Mouse (Mus musculus): ENCODE measurements at regions not wholly inside any gene's neighbourhood (a gene's known extent, or its start where the extent isn't known, plus 50 kb on each side); places are given as distances from the start of the nearest gene placed in this dataset.

DNA sequence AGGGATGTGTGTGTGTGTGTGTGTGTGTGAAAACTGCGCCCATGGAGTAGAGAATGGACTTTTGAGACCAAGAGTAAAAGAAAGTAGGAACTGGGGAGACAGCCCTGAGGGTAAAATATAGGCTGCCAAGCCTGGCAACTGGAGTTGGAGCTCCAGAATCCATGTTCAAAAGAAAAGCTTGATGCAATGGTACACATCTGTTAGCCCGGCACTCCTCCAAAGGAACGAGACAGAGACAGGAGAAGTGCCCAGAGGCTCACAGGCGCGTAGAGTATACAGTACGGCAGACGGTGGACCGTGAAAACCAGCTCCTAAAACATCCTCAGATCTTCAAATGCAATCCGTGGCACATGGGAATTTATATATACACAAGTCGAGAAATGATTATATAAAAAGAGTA, 116.4 kb downstream of the Zfp281 start:
- no peaks in the 10 kb centered on the region for H3K27me3 ChIP-seq (replicated peaks)
- in situ Hi-C loops (cut with MboI; ENCODE audit: low pct_ligation_motif_present, low pct_unique_long_range_greater_than_20kb, low sequenced_read_pairs), result loop anchor here (5.0 kb wide), 1 partner anchor 189 kb away; no protein-coding TSS in a partner anchor
- no peaks in the 10 kb centered on the region for H3K36me3 ChIP-seq (replicated peaks in 1 of 2; ENCODE audit: control insufficient read depth in 1 of 2, insufficient read depth in 1 of 2, low read length in 1 of 2)
- H3K4me2 ChIP-seq (ENCODE audit: insufficient read depth, low read depth, poor library complexity, severe bottlenecking), result no peak overlapping the region
- H3K9ac ChIP-seq (ENCODE audit: insufficient read depth, low read depth), result no peak overlapping the region
- H3K79me2 ChIP-seq (replicated peaks; ENCODE audit: control insufficient read depth, extremely low read depth, insufficient read depth, poor library complexity, severe bottlenecking), result no peaks in the 10 kb centered on the region
- H3K9me3 ChIP-seq (replicated peaks; ENCODE audit: low read length), result no peaks in the 10 kb centered on the region
- no peak overlapping the region for H3K4me3 ChIP-seq (replicated peaks in 1 of 3; ENCODE audit: low read depth in 2 of 3, low read length in 2 of 3, poor library complexity in 1 of 3)
- H3K27ac ChIP-seq (ENCODE audit: insufficient read depth, low read depth), result no peak overlapping the region
- TF ChIP-seq ELF1 (IDR thresholded peaks at IDR 0.05; ENCODE audit: low read depth, low read length) (no peak), NELFE (IDR thresholded peaks at IDR 0.05; ENCODE audit: low read depth, low read length) (no peak), ZKSCAN1 (IDR thresholded peaks at IDR 0.05; ENCODE audit: borderline replicate concordance, low read depth, low read length) (no peak), TCF12 (IDR thresholded peaks at IDR 0.05; ENCODE audit: low read depth, low read length) (no peak), ZNF384 (IDR thresholded peaks at IDR 0.05; ENCODE audit: low read depth, low read length) (no peak), SIN3A (IDR thresholded peaks at IDR 0.05; ENCODE audit: low read length) (no peak), NRF1 (IDR thresholded peaks at IDR 0.05; ENCODE audit: low read depth, low read length) (no peak), KAT2A (IDR thresholded peaks at IDR 0.05; ENCODE audit: insufficient replicate concordance, low read length) (no peak), EP300 (IDR thresholded peaks at IDR 0.05; ENCODE audit: low read length) (no peak), RCOR1 (conservative IDR thresholded peaks at IDR 0.05; ENCODE audit: low read depth, low read length) (no peak), USF2 (conservative IDR thresholded peaks at IDR 0.05; ENCODE audit: low read depth, low read length) (no peak), MYC (IDR thresholded peaks at IDR 0.05; ENCODE audit: low read depth, low read length) (no peak), IRF4 (IDR thresholded peaks at IDR 0.05; ENCODE audit: low read depth, low read length) (no peak), MXI1 (IDR thresholded peaks at IDR 0.05; ENCODE audit: low read depth, low read length) (no peak), PAX5 (IDR thresholded peaks at IDR 0.05; ENCODE audit: low read length) (no peak)
- no peak for DNase-seq (ENCODE audit: extremely low read depth)
- dilution Hi-C loops (cut with MboI; ENCODE audit: extremely low pct_ligation_motif_present, extremely low pct_unique_long_range_greater_than_20kb, low sequenced_read_pairs), result loop anchor here (25.0 kb wide), 1 partner anchor 179 kb away; no protein-coding TSS in a partner anchor
- H3K4me1 ChIP-seq (ENCODE audit: control insufficient read depth in 1 of 2, insufficient read depth in 2 of 2), result peaks cover 2 to 3% of the 10 kb centered on the region in 2 experiments; a peak in 2 of 4 replicates

DNA sequence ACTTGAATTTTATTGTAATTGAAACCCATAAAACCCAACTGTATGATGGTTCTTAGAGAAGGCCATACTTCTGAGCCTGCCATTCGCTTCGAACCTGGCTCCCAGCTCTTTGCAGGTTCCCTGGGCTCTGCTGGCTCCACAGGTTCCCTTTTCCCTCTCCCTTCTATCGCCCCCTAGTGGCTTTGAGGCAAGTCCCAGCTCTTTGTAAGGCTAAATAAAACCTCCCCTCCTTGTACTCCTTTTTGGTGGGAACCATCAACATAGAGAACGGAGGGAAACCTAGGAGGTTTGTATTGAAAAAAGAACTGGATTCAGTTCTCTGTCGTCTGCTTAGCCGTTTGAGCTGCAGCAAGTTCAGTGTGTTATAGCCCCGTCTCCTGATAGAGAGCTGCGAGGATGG, 124.5 kb downstream of the Zfp281 start:
- DNase-seq (ENCODE audit: extremely low read depth), result peak; percentile 58
- in situ Hi-C loops (cut with MboI; ENCODE audit: low pct_ligation_motif_present, low pct_unique_long_range_greater_than_20kb, low sequenced_read_pairs), result no loop called here
- TF ChIP-seq TCF12 (IDR thresholded peaks at IDR 0.05; ENCODE audit: low read depth, low read length) (no peak), UBTF (IDR thresholded peaks at IDR 0.05; ENCODE audit: low read depth, low read length) (no peak), ETS1 (conservative IDR thresholded peaks at IDR 0.05; ENCODE audit: low read depth, low read length) (no peak), USF2 (conservative IDR thresholded peaks at IDR 0.05; ENCODE audit: low read depth, low read length) (no peak), EP300 (IDR thresholded peaks at IDR 0.05; ENCODE audit: low read length) (no peak), PAX5 (IDR thresholded peaks at IDR 0.05; ENCODE audit: low read length) (no peak), CHD1 (IDR thresholded peaks at IDR 0.05; ENCODE audit: low read depth, low read length) (no peak), CHD2 (IDR thresholded peaks at IDR 0.05; ENCODE audit: low read length) (no peak), MAZ (IDR thresholded peaks at IDR 0.05; ENCODE audit: low read depth, low read length) (no peak), RAD21 (IDR thresholded peaks at IDR 0.05; ENCODE audit: low read depth, low read length) (peak; percentile 72), ZC3H11A (IDR thresholded peaks at IDR 0.05; ENCODE audit: low read depth, low read length) (peak; percentile 16; the same call in 1 of the 2 replicates), USF1 (IDR thresholded peaks at IDR 0.05; ENCODE audit: low read depth, low read length) (no peak), POLR2A (IDR thresholded peaks at IDR 0.05; ENCODE audit: low read depth, low read length) (no peak), MYC (IDR thresholded peaks at IDR 0.05; ENCODE audit: low read depth, low read length) (no peak), NELFE (IDR thresholded peaks at IDR 0.05; ENCODE audit: low read depth, low read length) (peak; percentile 22; the same call in 1 of the 2 replicates), ZMIZ1 (IDR thresholded peaks at IDR 0.05; ENCODE audit: low read depth, low read length) (no peak), MAFK (IDR thresholded peaks at IDR 0.05; ENCODE audit: insufficient replicate concordance, low read length) (no peak), JUND (conservative IDR thresholded peaks at IDR 0.05; ENCODE audit: low read depth, low read length) (no peak), RCOR1 (conservative IDR thresholded peaks at IDR 0.05; ENCODE audit: low read depth, low read length) (no peak), MAX (IDR thresholded peaks at IDR 0.05; ENCODE audit: low read length) (no peak), BHLHE40 (IDR thresholded peaks at IDR 0.05; ENCODE audit: low read depth, low read length) (no peak), HCFC1 (IDR thresholded peaks at IDR 0.05; ENCODE audit: low read depth, low read length) (no peak), KAT2A (IDR thresholded peaks at IDR 0.05; ENCODE audit: insufficient replicate concordance, low read length) (no peak), SMC3 (IDR thresholded peaks at IDR 0.05; ENCODE audit: low read depth, low read length) (peak; percentile 87), ZKSCAN1 (IDR thresholded peaks at IDR 0.05; ENCODE audit: borderline replicate concordance, low read depth, low read length) (no peak), MEF2A (IDR thresholded peaks at IDR 0.05; ENCODE audit: borderline replicate concordance, low read depth, low read length) (no peak), ZNF384 (IDR thresholded peaks at IDR 0.05; ENCODE audit: low read depth, low read length) (no peak)

More for the DNA sequence above, 124.5 kb downstream of the Zfp281 start:
- Histone ChIP-seq H3K4me2 (ENCODE audit: insufficient read depth, low read depth, poor library complexity, severe bottlenecking) (no peak overlapping the region), H3K9ac (ENCODE audit: insufficient read depth, low read depth) (no peak overlapping the region), H3K9me3 (replicated peaks; ENCODE audit: low read length) (no peaks in the 10 kb centered on the region), H3K4me1 (ENCODE audit: control insufficient read depth in 1 of 2, insufficient read depth in 2 of 2) (peaks cover 0 to 7% of the 10 kb centered on the region in 2 experiments; a peak in 2 of 4 replicates), H3K27me3 (replicated peaks) (no peaks in the 10 kb centered on the region), H3K36me3 (replicated peaks in 1 of 2; ENCODE audit: control insufficient read depth in 1 of 2, insufficient read depth in 1 of 2, low read length in 1 of 2) (no peaks in the 10 kb centered on the region), H3K79me2 (replicated peaks; ENCODE audit: control insufficient read depth, extremely low read depth, insufficient read depth, poor library complexity, severe bottlenecking) (no peaks in the 10 kb centered on the region), H3K27ac (ENCODE audit: insufficient read depth, low read depth) (no peak overlapping the region), H3K4me3 (replicated peaks in 1 of 3; ENCODE audit: low read depth in 2 of 3, low read length in 2 of 3, poor library complexity in 1 of 3) (no peak overlapping the region)
- dilution Hi-C loops (cut with MboI; ENCODE audit: extremely low pct_ligation_motif_present, extremely low pct_unique_long_range_greater_than_20kb, low sequenced_read_pairs), result loop anchor here (25.0 kb wide), 1 partner anchor 187 kb away; no protein-coding TSS in a partner anchor

Measured in CH12.LX (cell line).